Mouse (Mus musculus) retina, postnatal 1 day (tissue): ENCODE data around the gene Cct7.

ENCODE experiments used
- DNase-seq: peaks from one replicate; pipeline ENCODE4 v3.0.0-alpha.2; 2012

Cct7 gene

DNA sequence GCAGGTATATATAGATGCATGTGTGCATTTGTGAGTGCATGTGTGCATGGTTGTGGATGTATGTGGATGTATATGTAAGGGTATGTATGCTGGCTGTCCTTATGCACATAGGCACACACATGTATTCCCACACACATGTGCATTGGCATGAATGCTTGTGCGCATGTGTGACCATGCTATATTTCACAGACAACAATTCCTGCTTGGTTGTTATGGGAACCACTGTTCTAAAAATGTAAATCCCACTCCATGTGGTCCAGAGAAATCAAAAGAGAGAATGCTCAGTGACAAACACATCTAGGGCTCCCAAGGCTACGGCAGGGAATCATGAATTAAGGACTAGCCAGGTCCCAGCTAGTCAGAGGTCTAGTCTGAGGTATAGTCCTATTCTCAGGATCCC, 53.6 kb downstream of the Cct7 start:
- DNase-seq: no peak

DNA sequence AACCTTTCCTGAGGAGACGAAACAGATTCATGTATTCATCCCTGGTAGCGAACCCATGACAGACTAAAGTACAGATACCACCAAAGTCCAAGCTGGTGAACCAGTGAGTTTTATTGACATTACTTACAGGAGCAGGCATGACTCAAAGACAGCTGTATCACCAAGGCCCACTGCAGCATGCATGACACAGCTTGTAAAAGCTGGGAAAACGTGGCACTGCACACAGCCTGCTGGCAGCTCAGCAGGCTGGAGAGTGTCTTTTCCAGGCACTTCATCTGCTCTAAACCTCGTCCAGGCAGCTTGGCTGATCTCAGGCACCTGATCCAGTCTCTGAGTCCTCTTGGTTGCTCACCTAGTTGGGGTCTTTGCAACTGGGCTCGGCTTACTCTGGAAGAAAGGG, 57.3 kb downstream of the Cct7 start:
- no peak for DNase-seq

DNA sequence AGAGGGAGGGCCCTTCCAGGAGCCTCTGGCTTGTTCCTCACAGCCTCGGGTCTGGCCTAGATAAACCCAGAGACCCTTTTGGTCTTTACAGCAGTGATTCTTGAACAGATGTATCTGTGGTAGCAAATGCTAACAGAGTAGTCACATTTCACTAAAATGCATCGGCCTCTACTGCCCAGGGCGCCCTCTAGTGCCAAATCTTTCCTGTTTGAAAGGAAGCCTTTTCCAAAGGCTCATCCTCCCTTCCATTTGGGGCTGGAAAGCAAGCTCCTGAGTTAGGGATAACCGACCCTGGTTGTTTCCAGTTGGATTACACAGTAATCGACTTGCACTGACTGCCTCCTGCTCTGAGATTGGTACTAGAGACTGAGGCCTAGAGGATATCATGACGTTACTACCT, 59.2 kb downstream of the Cct7 start:
- peak; percentile 78 for DNase-seq

DNA sequence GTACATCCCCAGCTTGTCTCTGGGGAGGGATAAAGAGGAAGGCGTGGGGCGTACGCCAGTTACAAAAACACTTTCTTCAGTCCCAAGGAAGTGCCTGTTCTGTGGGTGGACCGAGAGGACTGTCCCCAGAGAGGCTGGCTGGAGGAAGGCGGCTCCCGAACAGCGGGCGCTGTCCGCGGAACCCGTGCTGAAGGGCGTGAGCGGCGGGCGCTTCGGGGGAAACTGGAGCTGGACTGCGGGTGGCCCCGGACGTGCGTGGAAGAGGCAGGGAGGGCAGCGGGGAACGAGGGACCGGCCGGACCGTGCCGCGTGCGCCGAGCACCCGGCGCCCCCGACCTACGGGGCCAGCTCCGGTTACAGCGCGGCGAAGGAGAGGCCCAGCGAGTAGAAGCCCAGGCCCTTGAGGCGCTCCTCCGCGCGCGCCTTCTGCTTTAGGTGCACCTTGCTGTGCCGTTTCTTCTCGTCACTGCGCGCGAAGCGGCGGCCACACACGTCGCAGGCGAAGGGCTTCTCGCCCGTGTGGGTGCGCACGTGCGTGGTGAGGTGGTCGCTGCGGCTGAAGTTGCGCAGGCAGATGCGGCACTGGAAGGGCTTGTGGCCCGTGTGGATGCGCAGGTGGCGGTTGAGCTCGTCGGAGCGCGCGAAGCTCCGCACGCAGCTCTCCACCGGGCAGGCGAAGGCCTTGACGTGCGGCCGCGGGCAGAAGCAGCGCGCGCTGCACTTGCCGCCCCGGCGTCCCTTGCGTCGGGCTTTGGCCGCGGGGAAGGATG, 60.2 kb downstream of the Cct7 start:
- peak; percentile 61 for DNase-seq

DNA sequence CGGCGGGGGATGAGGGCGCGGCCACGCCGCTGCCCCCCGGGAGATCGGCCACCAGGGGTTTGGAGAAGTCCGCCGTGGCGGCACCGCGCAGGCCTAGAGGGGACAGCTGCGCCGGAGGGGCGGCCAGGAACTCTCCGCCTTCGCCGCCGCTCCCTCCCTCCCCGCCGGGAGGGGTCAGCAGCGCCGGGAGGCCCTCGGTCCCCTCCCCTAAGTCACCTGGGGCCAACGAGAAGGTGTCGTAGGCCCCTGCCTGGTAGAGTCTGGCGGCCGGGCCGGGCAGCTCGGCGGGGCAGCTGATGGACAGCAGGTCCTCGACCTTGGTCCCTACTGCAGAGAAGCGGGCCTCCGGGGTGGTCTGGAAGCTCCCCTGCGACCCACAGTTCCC, 60.7 kb downstream of the Cct7 start:
- DNase-seq: no peak

DNA sequence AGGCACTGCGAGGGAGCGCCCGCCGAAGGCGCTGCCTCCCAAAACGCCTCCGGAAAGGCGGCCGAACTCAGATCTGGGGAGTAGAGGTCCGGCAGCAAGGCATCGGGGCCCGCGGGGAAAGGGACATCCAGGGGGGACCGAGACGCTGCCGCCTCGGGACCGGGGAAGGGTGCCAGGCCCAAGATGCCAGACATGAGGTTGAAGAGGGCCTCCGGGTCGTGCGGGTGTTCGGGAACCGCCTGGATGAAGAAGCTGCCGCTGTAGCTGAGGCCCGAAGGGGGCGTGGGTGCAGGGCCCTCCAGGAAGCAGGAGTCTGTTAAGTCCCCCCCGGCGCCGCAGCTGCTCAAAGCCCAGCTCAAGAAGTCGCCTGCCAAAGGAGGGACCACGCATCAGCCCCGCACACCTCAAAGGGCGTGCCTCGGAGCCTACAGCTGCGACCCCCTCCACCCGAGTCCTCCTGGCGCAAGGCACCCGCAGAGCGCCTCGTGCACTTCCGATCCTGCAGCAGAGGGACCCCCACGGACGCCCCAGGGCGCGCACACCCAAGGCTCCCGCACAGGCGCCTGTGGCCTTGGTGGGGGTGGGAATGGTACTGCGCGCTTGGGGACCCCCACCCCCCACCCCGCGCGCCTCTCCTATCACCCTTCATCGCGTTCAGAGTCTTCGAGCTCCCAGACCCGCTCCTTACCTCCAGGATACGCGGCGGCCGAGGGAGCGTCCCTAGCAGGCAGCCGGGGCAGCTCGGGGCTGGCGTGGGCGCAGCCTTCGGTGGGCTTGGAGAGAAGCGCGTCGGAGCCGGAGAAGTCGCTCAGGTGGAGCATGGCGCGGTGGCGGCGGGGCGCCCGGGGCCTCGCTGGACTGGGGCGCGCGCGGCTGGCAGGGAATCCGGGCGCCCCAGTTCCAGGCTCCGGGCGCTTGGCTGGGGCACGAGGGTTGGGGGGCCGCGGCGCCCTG, 61.5 kb downstream of the Cct7 start:
- peak; percentile 40 for DNase-seq

DNA sequence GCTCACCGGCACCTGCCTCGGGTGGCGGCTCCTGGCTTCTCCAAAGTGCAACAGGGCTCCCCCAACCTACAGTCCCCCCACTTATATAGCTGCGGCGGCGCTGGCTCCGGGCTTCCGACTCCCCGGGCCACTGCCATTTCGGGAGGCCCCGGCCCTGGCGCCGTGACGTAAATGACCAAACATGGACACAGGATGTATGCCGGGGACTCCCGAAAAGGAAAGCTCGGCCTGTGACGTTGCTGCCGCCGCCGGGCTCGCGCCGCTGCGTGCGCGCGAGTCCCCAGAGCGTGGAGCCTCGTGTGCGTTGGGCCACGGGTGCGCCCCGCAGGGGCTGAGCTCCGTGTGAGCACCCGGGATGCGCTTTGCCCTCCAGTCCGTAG, 62.2 kb downstream of the Cct7 start, which contains the start of gene Egr4:
Egr4 (minus strand) TSS at position 59 of the 380 bp plus-strand sequence.
- peak; percentile 84 for DNase-seq

DNA sequence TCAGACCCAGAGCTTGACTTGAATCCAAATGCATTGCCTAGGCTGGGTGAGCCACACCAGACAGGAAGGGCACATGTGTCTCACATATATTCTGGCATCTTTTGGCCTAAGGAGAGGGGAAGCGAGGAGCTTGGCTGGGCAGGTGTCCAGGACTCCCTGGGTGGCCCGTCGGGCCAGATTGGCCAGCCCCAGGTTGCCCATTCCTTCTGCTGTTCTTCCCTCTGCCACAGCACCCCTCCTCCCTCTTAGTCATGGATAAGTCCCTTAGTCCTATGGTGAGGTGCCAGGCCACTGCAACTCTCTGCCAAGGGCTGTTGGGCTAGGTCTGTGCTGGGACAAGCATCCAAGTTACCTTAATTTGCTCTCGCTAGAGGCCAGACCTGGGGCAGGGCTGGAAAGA, 64.6 kb downstream of the Cct7 start:
- DNase-seq: no peak
